Mouse (Mus musculus) lung, postnatal 0 days (tissue): ENCODE data around the gene Marf1.

Experiments
- CTCF ChIP-seq: IDR thresholded peaks from 2 replicates; pipeline ENCODE4 v1.5.1; 2016; ENCODE audit warnings: antibody characterized with exemption, mild to moderate bottlenecking
- EP300 ChIP-seq: IDR thresholded peaks from 2 replicates; pipeline ENCODE4 v1.6.1; 2016; ENCODE audit warnings: antibody characterized with exemption, mild to moderate bottlenecking, control low read depth

DNA sequence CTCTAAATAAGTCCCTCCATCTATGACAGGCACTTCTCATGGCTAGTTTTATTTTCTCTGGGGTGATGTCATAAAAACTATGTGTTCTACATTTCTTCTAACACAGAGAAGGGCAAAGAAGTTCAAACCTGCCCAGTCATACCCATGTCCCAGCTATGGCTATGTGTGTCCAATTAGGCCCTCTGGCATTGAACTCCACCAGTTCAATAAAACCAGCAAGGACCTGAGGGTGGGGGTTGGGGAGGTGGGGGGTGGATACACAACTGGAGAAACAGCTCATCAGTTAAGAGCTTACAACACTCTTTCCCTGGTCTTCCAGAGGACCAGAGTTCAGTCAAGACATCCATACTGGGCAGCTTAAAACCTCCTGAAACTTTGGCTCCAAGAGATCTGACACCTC, 24.0 kb downstream of the Marf1 start:
- no peak for TF ChIP-seq CTCF
- TF ChIP-seq EP300 = no peak
